Mouse (Mus musculus) liver, embryonic 11.5 days (tissue): ENCODE measurements around the gene Fbxo2. TPM values are rescaled to one million over a fixed set of nuclear protein-coding genes. Genes with fewer than 3 reads are reported as not detected.

Source experiments
- ATAC-seq: fragments of 200-750 bp; cut with Nextera tagmentation; replicated peaks from 2 replicates; pipeline ENCODE4 v1.8.0; 2017; ENCODE audit warnings: moderate number of reproducible peaks, mild to moderate bottlenecking, moderate TSS enrichment, moderate library complexity; ENCODE audit not compliant: low FRiP score
- DNase-seq: peaks from one replicate; pipeline ENCODE4 v3.0.0-alpha.2; 2017; ENCODE audit warnings: low spot score
- H3K27ac ChIP-seq: fragments of 300-500 bp; sonication (generic); 2 replicates; pipeline ENCODE4 v1.5.1; 2014; ENCODE audit warnings: mild to moderate bottlenecking, low read depth, low read length, control low read depth
- H3K27me3 ChIP-seq: fragments of 300-500 bp; sonication (generic); replicated peaks from 2 replicates; pipeline ENCODE4 v1.6.1; 2014; ENCODE audit warnings: low read length, mixed read lengths; ENCODE audit not compliant: control insufficient read depth, insufficient read depth
- H3K36me3 ChIP-seq: fragments of 300-500 bp; sonication (generic); 2 replicates; pipeline ENCODE4 v1.6.1; 2014; ENCODE audit warnings: mild to moderate bottlenecking, low read length, moderate library complexity, mixed read lengths; ENCODE audit not compliant: control insufficient read depth, insufficient read depth
- H3K4me1 ChIP-seq: fragments of 300-500 bp; sonication (generic); replicated peaks from 2 replicates; pipeline ENCODE4 v1.6.1; 2014; ENCODE audit warnings: low read length, mixed read lengths; ENCODE audit not compliant: control insufficient read depth, insufficient read depth
- H3K4me2 ChIP-seq: fragments of 300-500 bp; sonication (generic); 2 replicates; pipeline ENCODE4 v1.6.1; 2014; ENCODE audit warnings: mild to moderate bottlenecking, control low read depth, moderate library complexity
- H3K4me3 ChIP-seq: fragments of 300-500 bp; sonication (generic); 2 replicates; pipeline ENCODE4 v1.5.1; 2014; ENCODE audit warnings: low read depth, low read length, control low read depth
- H3K9ac ChIP-seq: fragments of 300-500 bp; sonication (generic); 2 replicates; pipeline ENCODE4 v1.6.1; 2014; ENCODE audit warnings: low read depth, low read length, control low read depth
- H3K9me3 ChIP-seq: fragments of 300-500 bp; sonication (generic); 2 replicates; pipeline ENCODE4 v1.6.1; 2016; ENCODE audit warnings: low read length, inconsistent platforms, mixed read lengths; ENCODE audit not compliant: control insufficient read depth
- WGBS: fragments of 180-500 bp; shearing (Covaris S2); extraction: QIAGEN DNeasy Blood & Tissue Kit; methylation state at CpG from one replicate; pipeline ENCODE4 v1.1.7; 2014; 5-methylcytosine and 5-hydroxymethylcytosine counted together
- polyA plus RNA-seq: library from polyadenylated mRNA; unstranded; fragments of >200 nt; fragmentation: Nextera tagmentation; extraction: Ambion mirVana; gene quantifications from 2 replicates; pipeline ENCODE4 v1.2.1, GENCODE M21; 2014

Fbxo2 gene
- polyA plus RNA-seq, 1 experiment from 2014 or later, result 0.73 TPM

DNA sequence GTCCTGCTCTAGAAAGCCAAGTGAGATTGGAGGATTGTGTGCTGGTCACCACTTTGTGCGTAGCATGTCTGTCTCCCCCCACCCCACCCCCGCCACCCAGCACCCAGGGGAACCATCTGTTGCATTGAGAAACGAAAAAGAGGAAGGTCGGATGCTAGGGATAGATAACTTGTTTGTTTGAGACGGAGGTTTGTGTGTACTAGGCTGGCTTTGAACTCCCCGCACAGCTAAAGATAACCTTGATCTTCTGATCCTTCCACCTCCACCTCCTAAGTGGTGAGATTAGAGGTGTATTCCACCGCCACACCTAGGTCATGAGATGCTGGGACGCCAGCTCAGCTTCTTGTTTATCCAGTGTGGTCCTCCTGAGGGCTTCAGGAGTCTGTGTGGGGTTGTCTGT is 25.4 kb upstream of the Fbxo2 start:
- no peak for ATAC-seq
- WGBS, result 48% methylated on average over 8 of the region's 8 CpGs
- H3K36me3 ChIP-seq, result no peaks in the 10 kb centered on the region
- DNase-seq, result no peak
- no peak overlapping the region for H3K4me2 ChIP-seq
- H3K9me3 ChIP-seq, result no peaks in the 10 kb centered on the region
- H3K27me3 ChIP-seq, result peaks cover 39% of the 10 kb centered on the region
- peaks cover 2% of the 10 kb centered on the region; the same call in 1 of the 2 replicates for H3K4me1 ChIP-seq
- H3K4me3 ChIP-seq, result no peak overlapping the region
- H3K9ac ChIP-seq, result no peak overlapping the region
- H3K27ac ChIP-seq, result no peak overlapping the region

DNA sequence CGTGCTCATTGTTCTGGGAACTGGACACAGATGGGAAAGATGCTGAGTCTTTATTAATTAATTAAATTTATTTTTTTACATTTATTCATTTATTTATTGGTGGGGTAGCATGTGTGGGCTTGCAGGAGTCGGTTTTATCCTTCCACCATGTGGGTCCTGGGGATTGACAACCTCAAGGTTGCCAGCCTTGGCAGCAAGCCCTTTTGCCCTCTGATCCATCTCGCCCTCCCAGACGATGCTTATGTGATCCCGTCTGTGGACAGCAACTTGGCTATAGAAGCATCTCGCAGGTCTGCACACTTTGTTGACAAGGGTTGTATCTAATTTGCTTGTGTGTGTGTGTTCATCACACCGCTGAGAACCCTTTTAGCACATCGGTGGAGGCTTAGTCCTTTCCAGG is 22.9 kb upstream of the Fbxo2 start:
- no peak overlapping the region for H3K4me2 ChIP-seq
- peaks cover 2% of the 10 kb centered on the region; the same call in 1 of the 2 replicates for H3K4me1 ChIP-seq
- DNase-seq (no peak), ATAC-seq (no peak)
- H3K9me3 ChIP-seq, result no peaks in the 10 kb centered on the region
- WGBS, result 65% methylated on average over 8 of the region's 8 CpGs
- H3K9ac ChIP-seq, result no peak overlapping the region
- no peak overlapping the region for H3K4me3 ChIP-seq
- H3K36me3 ChIP-seq, result no peaks in the 10 kb centered on the region
- peaks cover 14% of the 10 kb centered on the region for H3K27me3 ChIP-seq
- no peak overlapping the region for H3K27ac ChIP-seq

DNA sequence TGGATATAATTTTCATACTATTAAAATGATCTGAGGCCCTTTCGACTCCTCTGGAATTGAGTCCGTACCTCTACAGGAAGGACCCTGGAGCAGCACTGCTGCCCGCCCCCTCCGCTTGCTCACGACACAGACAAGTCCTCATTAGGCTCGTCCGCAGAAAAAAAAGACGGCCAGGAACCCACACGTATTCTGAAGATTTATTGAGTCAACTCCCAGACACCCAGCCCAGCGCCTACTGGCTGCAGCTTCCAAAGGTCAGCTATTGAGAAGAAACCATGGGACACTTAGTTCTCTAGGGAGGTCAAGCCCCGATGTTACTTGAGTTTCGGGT is 20.7 kb upstream of the Fbxo2 start:
- ATAC-seq (peak; percentile 26), DNase-seq (peak; percentile 75)
- H3K4me1 ChIP-seq, result peaks cover 2% of the 10 kb centered on the region; the same call in 1 of the 2 replicates
- peak overlapping the region; percentile 80 for H3K4me2 ChIP-seq
- peak overlapping the region; percentile 72 for H3K9ac ChIP-seq
- H3K9me3 ChIP-seq, result no peaks in the 10 kb centered on the region
- WGBS, result under 1% methylated on average over 12 of the region's 12 CpGs
- H3K4me3 ChIP-seq, result peak overlapping the region; percentile 76
- H3K27ac ChIP-seq, result no peak overlapping the region
- no peaks in the 10 kb centered on the region for H3K36me3 ChIP-seq
- peaks cover 14% of the 10 kb centered on the region for H3K27me3 ChIP-seq

DNA sequence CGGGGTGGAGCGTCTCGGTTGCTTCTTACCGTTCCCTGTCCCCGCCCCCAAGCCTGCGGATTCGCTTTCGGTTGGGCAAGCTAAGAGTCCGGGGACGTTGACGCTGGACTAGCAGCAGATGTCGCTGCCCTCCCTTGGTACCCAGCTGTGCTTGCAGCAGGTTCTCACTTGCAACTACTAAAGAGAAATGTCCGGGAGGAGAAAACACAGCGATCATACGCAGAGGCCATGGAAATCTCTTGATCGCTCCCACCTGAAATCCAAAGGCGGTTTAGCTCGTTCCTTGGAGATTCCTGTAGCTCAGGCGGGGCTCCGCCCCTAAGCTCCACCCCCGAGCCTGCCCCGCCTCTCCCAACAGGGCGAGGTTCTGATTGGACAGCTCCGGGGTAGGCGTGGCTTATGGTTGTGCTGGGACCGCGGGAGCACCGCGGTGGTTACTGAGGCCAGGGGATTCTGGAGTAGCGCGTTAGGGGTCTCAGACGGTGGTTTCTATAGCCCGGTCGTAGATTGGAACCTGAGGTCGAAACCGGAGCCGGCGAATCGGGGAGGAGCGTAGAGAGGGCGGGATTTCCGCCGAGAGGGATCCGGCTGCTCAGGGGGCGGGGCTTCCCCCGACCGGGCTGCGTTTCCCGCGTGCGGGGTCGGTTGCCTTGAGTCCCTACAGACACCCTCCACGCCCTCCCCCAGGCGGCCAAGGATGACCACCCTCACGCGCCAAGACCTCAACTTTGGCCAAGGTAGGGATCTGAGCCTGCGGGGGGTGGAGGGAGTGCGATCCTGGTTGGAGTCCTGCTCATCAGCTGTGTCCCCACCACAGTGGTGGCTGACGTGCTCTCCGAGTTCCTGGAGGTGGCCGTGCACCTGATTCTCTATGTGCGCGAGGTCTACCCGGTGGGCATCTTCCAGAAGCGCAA is 20.1 kb upstream of the Fbxo2 start:
- H3K27ac ChIP-seq, result peak overlapping the region; percentile 77
- peaks cover 14% of the 10 kb centered on the region for H3K27me3 ChIP-seq
- H3K9ac ChIP-seq, result peak overlapping the region; percentile 72
- peak; percentile 96 for DNase-seq
- ATAC-seq, result peak; percentile 93
- peaks cover 2% of the 10 kb centered on the region for H3K36me3 ChIP-seq
- WGBS, result under 1% methylated on average over 65 of the region's 65 CpGs
- no peaks in the 10 kb centered on the region for H3K9me3 ChIP-seq
- H3K4me2 ChIP-seq, result peak overlapping the region; percentile 80
- peak overlapping the region; percentile 76 for H3K4me3 ChIP-seq
- H3K4me1 ChIP-seq, result peaks cover 2% of the 10 kb centered on the region; the same call in 1 of the 2 replicates

DNA sequence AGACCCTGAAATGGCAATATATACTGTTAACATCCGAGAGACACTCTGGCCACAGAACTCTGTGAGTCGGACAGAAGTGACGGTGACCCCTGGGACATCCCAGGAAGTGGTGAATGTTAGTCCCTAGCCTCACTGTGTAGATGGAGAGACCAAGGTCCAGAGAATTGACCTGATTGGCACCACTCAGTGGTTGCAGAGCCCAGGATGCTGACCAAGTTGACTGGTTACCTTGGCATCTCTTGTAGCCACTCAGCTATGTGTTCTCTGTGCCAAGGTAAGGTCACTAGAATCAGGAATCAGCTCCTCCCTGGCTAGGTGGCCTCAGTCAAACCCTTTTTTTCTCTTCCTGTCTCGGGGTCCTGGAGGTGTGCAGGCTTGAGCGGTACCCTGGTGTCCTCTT is 16.7 kb upstream of the Fbxo2 start:
- H3K4me1 ChIP-seq, result peaks cover 2% of the 10 kb centered on the region; the same call in 1 of the 2 replicates
- no peak overlapping the region for H3K4me2 ChIP-seq
- 88% methylated on average over 5 of the region's 5 CpGs for WGBS
- H3K36me3 ChIP-seq, result peaks cover 8% of the 10 kb centered on the region
- H3K9me3 ChIP-seq, result no peaks in the 10 kb centered on the region
- ATAC-seq (no peak), DNase-seq (no peak)
- H3K4me3 ChIP-seq, result no peak overlapping the region
- H3K27me3 ChIP-seq, result peaks cover 1% of the 10 kb centered on the region; the same call in 1 of the 2 replicates
- H3K27ac ChIP-seq, result no peak overlapping the region
- H3K9ac ChIP-seq, result no peak overlapping the region

DNA sequence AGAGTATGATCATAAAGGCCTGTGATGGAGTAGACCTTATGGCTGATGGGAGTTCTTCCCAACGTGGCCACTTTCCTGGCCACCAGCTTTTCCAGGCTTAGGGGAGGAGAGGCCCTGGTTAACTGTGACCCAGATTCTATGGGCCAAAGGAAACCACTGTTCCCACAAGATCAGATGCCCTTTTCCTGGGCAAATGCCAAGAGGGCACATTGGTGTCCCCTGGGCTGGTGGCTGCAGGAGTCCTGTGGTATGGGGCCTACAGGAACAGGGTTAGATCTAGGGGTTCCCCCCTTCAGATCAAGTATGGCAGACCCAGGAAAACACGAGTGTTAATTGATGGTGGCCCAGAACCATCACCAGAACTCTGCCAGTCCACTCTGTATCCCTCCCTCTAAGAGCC is 12.7 kb upstream of the Fbxo2 start:
- no peaks in the 10 kb centered on the region for H3K9me3 ChIP-seq
- no peak overlapping the region for H3K27ac ChIP-seq
- H3K36me3 ChIP-seq, result peaks cover 8% of the 10 kb centered on the region
- DNase-seq (no peak), ATAC-seq (no peak)
- H3K4me3 ChIP-seq, result no peak overlapping the region
- H3K4me2 ChIP-seq, result no peak overlapping the region
- peaks cover 19% of the 10 kb centered on the region for H3K4me1 ChIP-seq
- H3K9ac ChIP-seq, result no peak overlapping the region
- 90% methylated on average over 2 of the region's 2 CpGs for WGBS
- no peaks in the 10 kb centered on the region for H3K27me3 ChIP-seq

DNA sequence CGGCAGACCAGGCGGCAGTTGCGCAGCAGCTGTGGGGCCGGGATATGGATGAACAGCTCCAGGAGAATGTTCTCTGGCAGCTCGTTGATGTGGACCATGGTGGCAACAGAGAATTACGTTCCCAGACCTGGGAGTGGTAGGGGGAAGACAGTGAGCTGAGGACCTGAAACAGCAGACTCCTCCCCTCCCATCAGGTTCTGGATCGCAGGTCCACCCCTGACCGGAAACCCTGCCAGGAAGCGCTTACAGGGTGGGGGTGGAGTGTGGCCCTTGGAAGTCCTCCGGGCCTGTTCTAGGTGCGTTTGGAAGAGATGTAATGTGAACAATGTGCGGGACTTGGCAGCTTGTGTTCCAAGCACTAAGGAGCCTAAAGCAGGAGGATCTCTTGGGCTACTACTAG is 10.9 kb upstream of the Fbxo2 start:
- ATAC-seq (no peak), DNase-seq (no peak)
- peak overlapping the region; percentile 44 for H3K9ac ChIP-seq
- H3K27me3 ChIP-seq, result no peaks in the 10 kb centered on the region
- peak overlapping the region; percentile 17; the same call in 1 of the 2 replicates for H3K4me3 ChIP-seq
- peaks cover 8% of the 10 kb centered on the region for H3K36me3 ChIP-seq
- H3K27ac ChIP-seq, result peak overlapping the region; percentile 34; the same call in 1 of the 2 replicates
- H3K4me1 ChIP-seq, result peaks cover 19% of the 10 kb centered on the region
- no peaks in the 10 kb centered on the region for H3K9me3 ChIP-seq
- H3K4me2 ChIP-seq, result peak overlapping the region; percentile 98
- WGBS, result 35% methylated on average over 12 of the region's 12 CpGs

DNA sequence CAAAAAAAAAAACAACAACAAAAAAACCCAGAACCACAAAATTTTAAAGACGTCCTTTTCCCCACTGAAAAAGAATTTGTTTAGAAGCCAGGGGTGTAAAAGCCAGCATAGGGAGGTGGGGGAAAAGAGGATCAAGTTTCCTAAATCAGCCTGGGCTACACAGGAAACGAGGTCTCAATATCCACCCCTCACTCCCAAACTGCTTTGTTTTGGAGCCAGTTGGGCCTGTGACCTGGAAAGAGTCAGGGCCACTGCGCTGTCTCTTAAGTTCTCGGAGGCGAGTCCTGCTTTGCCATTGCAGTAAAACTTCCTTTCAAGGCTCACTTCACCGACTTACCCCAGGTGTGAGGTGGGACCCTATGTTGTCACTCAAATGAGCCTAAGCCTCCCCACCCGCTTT is 10.2 kb upstream of the Fbxo2 start:
- Histone ChIP-seq H3K27me3 (no peaks in the 10 kb centered on the region), H3K4me3 (no peak overlapping the region), H3K9me3 (no peaks in the 10 kb centered on the region), H3K4me2 (peak overlapping the region; percentile 98), H3K27ac (peak overlapping the region; percentile 34), H3K4me1 (peaks cover 19% of the 10 kb centered on the region), H3K36me3 (peaks cover 6% of the 10 kb centered on the region), H3K9ac (peak overlapping the region; percentile 44)
- no peak for DNase-seq
- ATAC-seq, result no peak
- WGBS, result 40% methylated on average over 7 of the region's 7 CpGs

DNA sequence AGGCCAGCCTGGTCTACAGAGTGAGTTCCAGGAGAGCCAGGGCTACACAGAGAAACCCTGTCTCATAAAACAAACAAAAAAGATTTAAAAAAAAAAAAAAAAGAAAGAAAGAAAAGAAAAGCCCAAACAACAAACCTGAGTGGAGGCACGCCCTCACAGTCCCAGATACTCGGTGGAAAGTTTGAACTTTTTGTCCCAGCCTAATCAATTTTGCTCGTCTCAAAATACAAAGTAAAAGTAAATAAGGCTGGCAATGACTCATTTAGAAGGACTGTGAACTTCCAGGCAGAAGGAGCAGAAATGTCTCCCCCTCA is 9.5 kb upstream of the Fbxo2 start:
- 22% methylated on average over 3 of the region's 3 CpGs for WGBS
- peak overlapping the region; percentile 86 for H3K9ac ChIP-seq

More for the DNA sequence above, 9.5 kb upstream of the Fbxo2 start:
- ATAC-seq (no peak), DNase-seq (no peak)
- Histone ChIP-seq H3K4me1 (peaks cover 19% of the 10 kb centered on the region), H3K27me3 (no peaks in the 10 kb centered on the region), H3K27ac (peak overlapping the region; percentile 89), H3K9me3 (no peaks in the 10 kb centered on the region), H3K4me2 (peak overlapping the region; percentile 98), H3K36me3 (peaks cover 1% of the 10 kb centered on the region; the same call in 1 of the 2 replicates), H3K4me3 (peak overlapping the region; percentile 78)
